Mouse (Mus musculus): ENCODE results near the gene Prex1.

Prex1 gene

GRCm38 (mm10) chr2:166726891-166727290, 13.3 kb upstream of the Prex1 start:
- no peak for DNase-seq (ENCODE audit: extremely low read depth, low read depth, low spot score)

DNA sequence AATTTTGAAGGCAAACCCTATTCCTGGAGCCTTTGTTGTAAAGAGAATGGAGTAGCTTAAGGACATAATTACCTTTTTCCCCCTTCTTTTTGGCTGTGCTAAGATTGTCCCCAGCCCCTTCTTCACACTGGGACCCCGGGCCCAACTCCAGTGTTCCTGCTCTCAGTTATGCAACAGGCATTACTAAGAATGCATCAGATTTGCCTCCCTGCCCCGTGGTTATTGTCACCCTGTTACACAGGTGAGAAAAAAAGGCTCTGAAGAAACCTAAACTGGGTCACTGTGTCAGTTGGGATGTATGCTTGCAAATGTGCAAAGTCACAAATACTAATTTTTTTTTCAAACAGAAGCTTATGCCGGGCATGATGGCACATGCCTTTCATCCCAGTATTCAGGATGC, 6.8 kb upstream of the Prex1 start:
- no peak for DNase-seq (ENCODE audit: extremely low read depth, low read depth, low spot score)

- DNase-seq (ENCODE audit: extremely low read depth, low read depth, low spot score) = no peak
These were observed 6.3 kb upstream of the Prex1 start for GRCm38 (mm10) chr2:166719930-166720305.

- no peak for DNase-seq (ENCODE audit: extremely low read depth, low read depth, low spot score)
These were observed 5.8 kb upstream of the Prex1 start for GRCm38 (mm10) chr2:166719301-166719929.

DNA sequence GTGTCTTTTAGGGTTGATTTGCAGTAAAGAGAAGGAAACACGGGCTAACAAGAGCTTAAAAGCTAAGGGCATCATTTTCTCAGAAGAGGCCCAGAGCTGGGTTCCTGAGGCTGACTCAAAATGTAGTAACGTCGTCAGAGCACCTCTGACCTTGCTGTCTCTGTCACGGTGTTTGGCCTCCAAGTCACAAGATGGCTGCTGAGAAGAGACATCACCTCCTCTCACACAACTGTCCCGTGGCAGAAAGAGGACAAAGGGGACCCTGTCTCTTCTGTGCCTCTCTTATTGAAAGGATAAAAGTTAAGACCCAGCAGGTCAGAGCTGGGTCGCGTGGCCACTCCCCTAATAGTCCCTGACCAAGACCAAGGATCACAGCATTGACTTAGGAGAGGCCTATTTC, 2.4 kb upstream of the Prex1 start:
- DNase-seq (ENCODE audit: extremely low read depth, low read depth, low spot score) = no peak

GRCm38 (mm10) chr2:166714427-166714699, 731 bp upstream of the Prex1 start:
- no peak for DNase-seq (ENCODE audit: extremely low read depth, low read depth, low spot score)

GRCm38 (mm10) chr2:166712801-166713689, 587 bp downstream of the Prex1 start:
- DNase-seq (ENCODE audit: extremely low read depth, low read depth, low spot score) = no peak

DNA sequence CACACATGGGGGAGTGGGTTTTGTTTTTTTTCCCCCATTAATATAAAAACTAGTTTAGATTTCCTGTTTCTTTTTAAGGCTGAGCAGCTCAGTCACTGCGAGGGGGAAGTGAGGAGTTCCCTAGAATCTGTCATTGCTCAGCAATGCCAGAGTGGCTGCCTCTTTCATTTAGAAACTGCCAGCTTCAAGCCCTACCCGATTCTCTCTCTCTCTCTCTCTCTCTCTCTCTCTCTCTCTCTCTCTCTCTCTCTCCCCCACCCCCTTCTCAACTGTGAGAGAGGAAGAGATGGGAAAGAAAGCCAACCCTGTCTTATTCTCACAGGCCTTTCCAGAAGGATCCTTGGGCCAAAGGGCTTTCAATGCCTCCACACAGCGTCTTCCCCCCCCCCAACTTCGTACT, 1.3 kb downstream of the Prex1 start:
- DNase-seq (ENCODE audit: extremely low read depth, low read depth, low spot score) = no peak

GRCm38 (mm10) chr2:166711681-166712132, 1.9 kb downstream of the Prex1 start:
- DNase-seq (ENCODE audit: extremely low read depth, low read depth, low spot score) = no peak

DNA sequence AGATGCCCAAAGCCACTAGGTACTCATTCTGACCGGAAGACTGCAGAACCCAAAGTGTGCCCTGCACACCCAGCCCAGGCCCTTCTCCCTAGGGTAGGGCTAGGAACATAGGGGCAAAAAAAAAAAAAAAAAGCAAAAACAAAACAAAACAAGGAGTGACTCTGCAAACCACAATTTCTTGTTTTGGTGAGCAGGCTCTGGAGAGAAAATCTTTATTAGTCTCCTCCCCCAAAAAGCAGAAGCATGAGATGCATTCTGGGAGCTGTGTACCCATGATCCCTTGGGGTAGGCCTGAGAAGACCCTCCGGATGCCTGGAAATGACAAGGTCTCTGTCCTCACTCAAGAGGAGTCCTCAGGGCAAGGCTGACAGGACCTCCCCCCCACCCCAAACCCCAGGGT, 3.7 kb downstream of the Prex1 start:
- DNase-seq (ENCODE audit: extremely low read depth, low read depth, low spot score) = no peak

DNA sequence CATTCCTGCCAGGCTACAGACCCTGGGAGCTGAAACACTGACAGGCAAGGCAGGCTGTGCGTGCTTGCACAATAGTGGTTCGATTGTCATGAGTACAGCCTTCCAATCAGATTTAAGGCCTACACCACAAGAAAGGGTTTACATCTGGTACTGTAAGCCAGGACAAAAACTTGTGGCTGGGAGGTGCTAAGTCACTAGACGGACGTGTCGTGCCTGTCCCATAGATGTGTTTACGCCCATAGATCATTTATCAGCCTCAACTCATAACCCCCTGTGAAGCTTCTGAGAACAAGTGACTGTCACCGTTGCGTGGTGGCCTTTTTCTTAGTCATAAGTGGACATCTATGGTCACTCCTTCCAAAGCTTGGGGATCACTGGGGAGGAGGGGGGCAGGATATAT, 5.3 kb downstream of the Prex1 start:
- no peak for DNase-seq (ENCODE audit: extremely low read depth, low read depth, low spot score)

DNA sequence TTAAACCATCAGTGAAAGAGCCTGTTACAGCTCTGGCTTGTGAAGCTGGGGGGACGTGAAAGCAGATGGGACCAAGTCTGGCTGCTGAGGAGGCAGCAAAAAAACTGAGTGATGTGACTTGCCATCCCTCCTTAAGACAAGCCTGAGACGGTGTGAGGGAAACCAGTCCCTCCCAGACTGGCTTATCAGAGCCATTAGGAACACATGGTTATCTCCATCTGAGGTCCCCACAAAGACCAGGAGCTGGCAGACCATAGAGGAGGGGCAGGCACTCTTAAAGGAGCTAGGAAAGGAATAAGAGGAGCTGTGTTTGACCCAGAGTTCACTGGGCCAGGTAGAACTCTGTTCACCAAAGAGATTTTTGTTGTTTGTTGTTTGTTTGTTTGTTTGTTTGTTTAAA, 7.1 kb downstream of the Prex1 start:
- no peak for DNase-seq (ENCODE audit: extremely low read depth, low read depth, low spot score)

- DNase-seq (ENCODE audit: extremely low read depth, low read depth, low spot score) = no peak
These were observed 10.1 kb downstream of the Prex1 start for GRCm38 (mm10) chr2:166703491-166703890.

GRCm38 (mm10) chr2:166702113-166702445, 11.6 kb downstream of the Prex1 start:
- no peak for DNase-seq (ENCODE audit: extremely low read depth, low read depth, low spot score)

GRCm38 (mm10) chr2:166701248-166702112, 12.2 kb downstream of the Prex1 start:
- DNase-seq (ENCODE audit: extremely low read depth, low read depth, low spot score) = no peak

GRCm38 (mm10) chr2:166700732-166701131, 12.9 kb downstream of the Prex1 start:
- DNase-seq (ENCODE audit: extremely low read depth, low read depth, low spot score) = no peak

DNA sequence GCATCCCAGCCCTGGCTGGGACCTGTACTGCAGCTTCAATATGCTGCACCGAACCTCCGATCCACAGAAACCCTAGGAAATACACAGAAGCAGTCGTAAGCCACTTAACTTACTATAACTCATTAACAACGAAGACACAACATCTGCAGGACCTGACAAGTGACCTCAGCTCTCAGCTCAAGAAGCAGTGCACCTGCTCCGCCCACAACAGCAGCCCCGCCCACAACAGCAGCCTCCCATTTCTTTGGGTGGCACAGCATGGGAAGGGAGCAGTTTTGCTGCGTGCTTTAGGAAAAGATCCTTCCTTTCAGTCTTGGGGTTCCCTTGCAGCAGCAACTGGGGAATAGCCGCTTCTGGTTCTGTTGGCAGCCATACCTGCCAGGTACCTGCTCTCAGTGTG, 13.5 kb downstream of the Prex1 start:
- no peak for DNase-seq (ENCODE audit: extremely low read depth, low read depth, low spot score)

- DNase-seq (ENCODE audit: extremely low read depth, low read depth, low spot score) = no peak
These were observed 14.1 kb downstream of the Prex1 start for GRCm38 (mm10) chr2:166699552-166699951.

- DNase-seq (ENCODE audit: extremely low read depth, low read depth, low spot score) = no peak
These were observed 19.0 kb downstream of the Prex1 start for GRCm38 (mm10) chr2:166694616-166695015.

DNA sequence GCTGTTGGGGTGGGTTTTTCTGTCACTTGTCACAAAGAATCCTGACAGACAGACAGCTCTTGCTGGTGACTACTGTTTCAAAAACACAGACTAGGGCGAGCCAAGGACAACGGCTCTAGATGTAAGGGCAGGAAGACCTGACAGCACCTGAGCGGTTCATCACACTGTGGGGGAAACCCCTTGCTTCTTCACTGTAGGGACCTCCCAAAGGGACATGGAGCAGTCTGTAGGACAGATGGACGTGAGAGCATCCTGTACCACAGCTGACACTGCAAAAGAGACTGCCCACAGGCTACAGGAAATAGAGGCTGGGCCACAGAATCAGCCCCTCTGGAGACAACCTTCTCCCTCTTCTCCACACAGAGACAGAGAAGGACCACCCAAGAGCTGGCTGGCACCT, 20.2 kb downstream of the Prex1 start:
- no peak for DNase-seq (ENCODE audit: extremely low read depth, low read depth, low spot score)

DNA sequence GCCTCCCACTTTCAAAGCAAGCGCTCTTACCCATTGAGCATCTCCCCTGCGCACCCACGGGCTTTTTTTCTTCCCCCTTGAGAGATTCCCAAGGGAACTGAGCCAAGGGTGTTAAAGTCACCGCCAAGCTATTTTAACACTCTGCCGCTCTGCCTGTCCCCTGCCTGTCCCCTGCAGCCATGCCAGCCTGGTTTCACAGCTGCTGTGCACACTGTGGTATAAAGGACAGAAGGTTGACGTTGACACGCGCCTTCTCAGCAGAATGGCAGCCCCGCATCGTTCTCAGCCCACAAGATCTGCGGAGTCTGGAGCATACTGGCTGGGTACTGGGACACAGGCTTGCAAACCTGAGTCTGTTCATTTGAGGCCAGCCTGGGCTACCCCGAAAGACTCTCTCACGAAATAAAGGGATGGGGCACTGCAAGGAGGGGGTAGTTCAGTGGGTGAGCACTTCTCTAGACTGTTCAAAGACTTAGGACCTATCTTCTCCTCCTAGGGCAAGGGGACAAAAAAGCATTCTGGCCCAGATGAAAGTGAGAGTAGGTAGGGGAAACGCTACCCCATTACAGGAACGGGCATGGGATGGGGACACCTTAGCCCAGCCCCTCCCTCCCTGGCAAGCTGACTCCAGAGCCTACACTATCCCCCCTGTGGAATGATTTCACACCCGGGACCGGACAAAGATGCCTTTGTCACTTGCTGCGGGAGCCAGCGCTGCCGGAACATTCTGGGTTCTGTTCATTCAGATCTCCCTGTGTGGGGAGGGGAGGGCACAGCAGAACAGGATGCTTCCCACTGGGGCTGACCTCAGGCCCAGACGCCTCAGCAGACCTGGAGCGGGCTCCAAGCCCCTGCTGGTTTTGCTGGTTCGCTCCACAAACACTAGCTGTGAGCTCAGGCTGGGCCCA, 21.8 kb downstream of the Prex1 start:
- DNase-seq (ENCODE audit: extremely low read depth, low read depth, low spot score) = no peak
